Mouse (Mus musculus): ENCODE measurements around the gene Arntl2. TPM values are rescaled to one million over a fixed set of nuclear protein-coding genes. Genes with fewer than 3 reads are reported as not detected.

Gene Arntl2
- polyA plus RNA-seq, 2 experiments: 3.6 to 20.5 TPM

DNA sequence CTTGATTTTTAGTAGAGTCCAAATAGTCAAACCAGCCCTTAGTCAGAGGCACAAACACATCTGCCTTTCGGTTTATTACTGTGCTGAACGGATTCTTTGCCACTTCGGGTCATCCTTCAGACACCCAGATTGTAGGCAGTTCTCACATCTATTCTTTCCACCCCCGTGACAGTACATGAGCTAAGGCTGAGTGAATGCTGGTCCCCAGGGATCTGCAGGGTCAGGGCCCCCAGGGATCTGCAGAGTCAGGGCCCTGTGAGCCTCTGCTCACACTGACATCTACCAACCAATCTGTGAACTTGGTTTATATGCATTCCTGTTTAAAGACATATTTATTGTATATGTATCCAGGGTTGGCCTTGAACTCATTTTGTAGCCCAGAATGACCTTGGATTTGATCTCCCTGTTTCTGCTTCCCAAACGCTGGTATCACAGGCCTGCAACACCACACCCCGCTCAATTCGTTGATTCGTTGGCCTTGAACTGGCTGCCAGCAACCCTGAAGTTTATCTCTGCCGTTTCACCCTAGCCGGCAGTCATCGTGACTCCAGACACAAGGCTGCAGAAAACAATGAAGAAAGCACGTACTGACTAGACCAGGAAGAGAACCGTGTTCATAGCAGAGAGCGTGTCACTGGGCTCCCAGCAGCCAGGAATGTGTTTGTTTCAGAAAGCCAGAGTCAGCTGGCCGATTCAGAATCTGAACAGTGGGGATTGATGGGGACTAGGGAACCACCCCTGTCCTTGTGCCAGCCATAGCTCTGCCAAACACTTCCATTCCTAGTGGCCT is 50.3 kb downstream of the Arntl2 start:
- Histone ChIP-seq H3K4me3 (replicated peaks; ENCODE audit: low read length) (no peak overlapping the region), H3K9ac (ENCODE audit: low read depth, low read length, severe bottlenecking) (no peak overlapping the region), H3K27ac (replicated peaks; ENCODE audit: low read depth, low read length) (no peak overlapping the region), H3K4me1 (ENCODE audit: control insufficient read depth, insufficient read depth, low read length) (no peaks in the 10 kb centered on the region), H3K27me3 (ENCODE audit: control insufficient read depth, insufficient read depth, low read length) (no peaks in the 10 kb centered on the region), H3K9me3 (ENCODE audit: control insufficient read depth, low read length) (no peaks in the 10 kb centered on the region), H3K4me2 (replicated peaks; ENCODE audit: low read depth, low read length, severe bottlenecking) (no peak overlapping the region), H3K36me3 (ENCODE audit: control insufficient read depth, insufficient read depth, low read length) (no peaks in the 10 kb centered on the region)
- no peak for ATAC-seq (ENCODE audit: low FRiP score, low read depth)
- WGBS: 81% methylated on average over 15 of the region's 15 CpGs
- no peak for DNase-seq (ENCODE audit: low spot score)
- no peak for TF ChIP-seq POLR2A (IDR thresholded peaks at IDR 0.05; ENCODE audit: borderline replicate concordance, extremely low read depth, insufficient read depth, insufficient read length)

DNA sequence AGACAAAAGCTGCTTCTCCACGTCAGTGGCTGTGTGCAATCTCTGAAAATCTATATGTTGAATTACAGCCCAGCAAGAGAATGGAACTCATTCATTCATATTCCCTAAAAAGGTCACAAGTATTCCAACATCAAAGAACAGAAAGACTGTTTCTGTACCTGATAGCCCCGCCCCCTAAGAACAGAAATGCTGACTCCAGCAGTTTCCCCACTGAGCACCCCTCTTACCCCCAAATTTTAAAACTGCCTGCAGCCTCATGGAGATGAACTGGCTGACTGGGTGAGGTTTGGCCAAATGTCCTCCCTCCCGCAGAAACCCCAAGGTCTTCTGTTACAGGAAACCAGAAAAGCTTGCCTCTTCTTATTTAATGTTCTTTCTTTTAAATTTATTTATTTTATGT is 51.5 kb downstream of the Arntl2 start:
- WGBS: 78% methylated on average over 3 of the region's 3 CpGs
- DNase-seq (ENCODE audit: low spot score): no peak
- Histone ChIP-seq H3K27ac (replicated peaks; ENCODE audit: low read depth, low read length) (no peak overlapping the region), H3K36me3 (ENCODE audit: control insufficient read depth, insufficient read depth, low read length) (no peaks in the 10 kb centered on the region), H3K9ac (ENCODE audit: low read depth, low read length, severe bottlenecking) (no peak overlapping the region), H3K9me3 (ENCODE audit: control insufficient read depth, low read length) (no peaks in the 10 kb centered on the region), H3K4me2 (replicated peaks; ENCODE audit: low read depth, low read length, severe bottlenecking) (no peak overlapping the region), H3K4me3 (replicated peaks; ENCODE audit: low read length) (no peak overlapping the region), H3K4me1 (ENCODE audit: control insufficient read depth, insufficient read depth, low read length) (no peaks in the 10 kb centered on the region), H3K27me3 (ENCODE audit: control insufficient read depth, insufficient read depth, low read length) (no peaks in the 10 kb centered on the region)
- TF ChIP-seq POLR2A (IDR thresholded peaks at IDR 0.05; ENCODE audit: borderline replicate concordance, extremely low read depth, insufficient read depth, insufficient read length): no peak
- ATAC-seq (ENCODE audit: low FRiP score, low read depth): no peak

DNA sequence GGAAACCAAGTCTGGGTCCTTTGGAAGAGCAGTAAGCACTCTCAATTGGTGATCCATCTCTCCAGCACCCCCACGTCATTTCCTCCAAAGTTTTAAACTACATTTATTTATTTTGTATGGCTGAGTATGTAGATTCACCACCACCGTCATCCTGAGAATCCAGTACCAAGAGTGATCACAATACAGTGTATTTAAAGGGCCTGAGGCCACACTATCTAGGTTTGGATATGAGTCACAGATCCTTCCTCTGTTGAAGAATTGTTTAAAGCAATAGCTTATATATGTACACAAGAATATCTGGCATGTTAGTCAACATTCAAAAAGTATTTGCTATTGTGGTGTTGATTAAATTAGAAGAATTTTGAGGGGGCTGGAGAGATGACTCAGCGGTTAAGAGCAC is 52.4 kb downstream of the Arntl2 start:
- WGBS: 91% methylated on average over 3 of the region's 3 CpGs

DNA sequence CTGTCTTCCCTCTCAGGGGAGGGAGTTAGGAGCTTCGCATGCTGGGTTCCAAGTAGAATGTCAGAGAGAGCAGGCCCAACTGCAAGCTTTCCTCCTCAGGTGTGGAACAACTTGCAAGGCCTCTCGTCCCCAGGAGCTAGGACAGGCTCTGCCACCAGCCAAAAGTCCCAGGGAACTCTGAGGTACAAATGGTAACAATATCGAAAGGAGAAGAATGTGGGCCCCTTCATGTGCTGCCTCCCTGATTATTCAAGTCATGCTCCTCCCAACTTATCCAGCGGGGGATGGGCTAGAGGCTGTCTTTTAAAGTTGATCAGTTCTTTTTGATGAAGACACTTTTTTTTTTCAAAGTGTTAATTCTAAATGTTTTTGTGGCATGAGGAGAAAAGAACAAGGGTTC is 54.2 kb downstream of the Arntl2 start, which contains the start of gene Smco2:
Smco2 (plus strand) TSS at position 55 of the 400 bp plus-strand sequence.
- H3K27ac ChIP-seq (replicated peaks; ENCODE audit: low read depth, low read length): no peak within 1 kb of the TSS
- no peak for DNase-seq (ENCODE audit: low spot score)
- no peak for ATAC-seq (ENCODE audit: low FRiP score, low read depth)
- no peak within 1 kb of the TSS for H3K9ac ChIP-seq (ENCODE audit: low read depth, low read length, severe bottlenecking)
- no peaks in the 10 kb centered on the region for H3K27me3 ChIP-seq (ENCODE audit: control insufficient read depth, insufficient read depth, low read length)
- H3K4me3 ChIP-seq (replicated peaks; ENCODE audit: low read length): no peak within 1 kb of the TSS
- H3K36me3 ChIP-seq (ENCODE audit: control insufficient read depth, insufficient read depth, low read length): no peaks in the 10 kb centered on the region
- 0 out of 2 replicates have a peak, but pooled peaks cover 3% of the 10 kb centered on the region for H3K4me1 ChIP-seq (ENCODE audit: control insufficient read depth, insufficient read depth, low read length)
- H3K4me2 ChIP-seq (replicated peaks; ENCODE audit: low read depth, low read length, severe bottlenecking): no peak within 1 kb of the TSS
- H3K9me3 ChIP-seq (ENCODE audit: control insufficient read depth, low read length): no peaks in the 10 kb centered on the region
- no peak for TF ChIP-seq POLR2A (IDR thresholded peaks at IDR 0.05; ENCODE audit: borderline replicate concordance, extremely low read depth, insufficient read depth, insufficient read length)
- 80% methylated on average over 4 of the region's 4 CpGs for WGBS

More for the DNA sequence above, 52.4 kb downstream of the Arntl2 start:
- no peak for TF ChIP-seq POLR2A (IDR thresholded peaks at IDR 0.05; ENCODE audit: borderline replicate concordance, extremely low read depth, insufficient read depth, insufficient read length)
- DNase-seq (ENCODE audit: low spot score) (no peak), ATAC-seq (ENCODE audit: low FRiP score, low read depth) (no peak)
- H3K4me2 ChIP-seq (replicated peaks; ENCODE audit: low read depth, low read length, severe bottlenecking): no peak overlapping the region
- H3K9ac ChIP-seq (ENCODE audit: low read depth, low read length, severe bottlenecking): no peak overlapping the region
- no peaks in the 10 kb centered on the region for H3K36me3 ChIP-seq (ENCODE audit: control insufficient read depth, insufficient read depth, low read length)
- no peaks in the 10 kb centered on the region for H3K27me3 ChIP-seq (ENCODE audit: control insufficient read depth, insufficient read depth, low read length)
- no peak overlapping the region for H3K4me3 ChIP-seq (replicated peaks; ENCODE audit: low read length)
- 0 out of 2 replicates have a peak, but pooled peaks cover 3% of the 10 kb centered on the region for H3K4me1 ChIP-seq (ENCODE audit: control insufficient read depth, insufficient read depth, low read length)
- no peaks in the 10 kb centered on the region for H3K9me3 ChIP-seq (ENCODE audit: control insufficient read depth, low read length)
- no peak overlapping the region for H3K27ac ChIP-seq (replicated peaks; ENCODE audit: low read depth, low read length)

DNA sequence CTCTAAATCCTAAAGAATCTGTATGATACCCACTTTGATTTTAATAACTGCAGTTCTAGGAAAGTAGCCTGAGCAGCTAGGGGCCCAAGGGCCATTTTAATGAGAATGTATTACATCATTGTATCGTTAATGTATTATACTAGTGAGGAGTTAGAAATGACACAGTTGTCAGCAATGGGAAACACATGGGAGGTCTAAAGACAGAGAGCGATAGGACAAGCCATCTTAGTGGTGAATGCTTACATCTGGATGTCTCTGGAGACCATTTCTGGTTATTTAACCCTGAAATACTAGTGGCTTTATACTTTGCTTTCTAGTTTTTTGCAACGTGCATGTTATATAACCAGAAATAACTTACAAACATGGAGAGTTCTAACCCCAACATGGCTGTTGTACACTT is 56.1 kb downstream of the Arntl2 start:
- no peak for TF ChIP-seq POLR2A (IDR thresholded peaks at IDR 0.05; ENCODE audit: borderline replicate concordance, extremely low read depth, insufficient read depth, insufficient read length)
- H3K9ac ChIP-seq (ENCODE audit: low read depth, low read length, severe bottlenecking): no peak overlapping the region
- 0 out of 2 replicates have a peak, but pooled peaks cover 3% of the 10 kb centered on the region for H3K4me1 ChIP-seq (ENCODE audit: control insufficient read depth, insufficient read depth, low read length)
- no peaks in the 10 kb centered on the region for H3K36me3 ChIP-seq (ENCODE audit: control insufficient read depth, insufficient read depth, low read length)
- DNase-seq (ENCODE audit: low spot score): no peak
- H3K27me3 ChIP-seq (ENCODE audit: control insufficient read depth, insufficient read depth, low read length): no peaks in the 10 kb centered on the region
- WGBS: 57% methylated on average over 3 of the region's 3 CpGs
- no peak overlapping the region for H3K4me3 ChIP-seq (replicated peaks; ENCODE audit: low read length)
- H3K9me3 ChIP-seq (ENCODE audit: control insufficient read depth, low read length): no peaks in the 10 kb centered on the region
- no peak overlapping the region for H3K4me2 ChIP-seq (replicated peaks; ENCODE audit: low read depth, low read length, severe bottlenecking)
- no peak overlapping the region for H3K27ac ChIP-seq (replicated peaks; ENCODE audit: low read depth, low read length)
- ATAC-seq (ENCODE audit: low FRiP score, low read depth): no peak
